Mouse (Mus musculus): Measurements from ENCODE around the gene Azin2.

GRCm38 (mm10) chr4:128978634-128979033 lies 16.4 kb upstream of the Azin2 start:
- no peak for TF ChIP-seq CTCF (IDR thresholded peaks at IDR 0.05; ENCODE audit: borderline replicate concordance, control insufficient read depth, extremely low read depth, insufficient read depth, low read length, poor library complexity)
- TF ChIP-seq POLR2A (IDR thresholded peaks at IDR 0.05; ENCODE audit: control insufficient read depth, extremely low read depth, insufficient read depth, low read length, poor library complexity): no peak

Data from thymus, adult 2 months (tissue).